Mouse (Mus musculus) frontal cortex, postnatal 36 days (tissue): Measurements from ENCODE around the gene Snrnp27.

ENCODE experiments used
- DNase-seq, 2 experiments: peaks; one replicate each; pipeline ENCODE4 v3.0.0; 2022; ENCODE audit warnings: low spot score in 2 of 2

Gene Snrnp27

DNA sequence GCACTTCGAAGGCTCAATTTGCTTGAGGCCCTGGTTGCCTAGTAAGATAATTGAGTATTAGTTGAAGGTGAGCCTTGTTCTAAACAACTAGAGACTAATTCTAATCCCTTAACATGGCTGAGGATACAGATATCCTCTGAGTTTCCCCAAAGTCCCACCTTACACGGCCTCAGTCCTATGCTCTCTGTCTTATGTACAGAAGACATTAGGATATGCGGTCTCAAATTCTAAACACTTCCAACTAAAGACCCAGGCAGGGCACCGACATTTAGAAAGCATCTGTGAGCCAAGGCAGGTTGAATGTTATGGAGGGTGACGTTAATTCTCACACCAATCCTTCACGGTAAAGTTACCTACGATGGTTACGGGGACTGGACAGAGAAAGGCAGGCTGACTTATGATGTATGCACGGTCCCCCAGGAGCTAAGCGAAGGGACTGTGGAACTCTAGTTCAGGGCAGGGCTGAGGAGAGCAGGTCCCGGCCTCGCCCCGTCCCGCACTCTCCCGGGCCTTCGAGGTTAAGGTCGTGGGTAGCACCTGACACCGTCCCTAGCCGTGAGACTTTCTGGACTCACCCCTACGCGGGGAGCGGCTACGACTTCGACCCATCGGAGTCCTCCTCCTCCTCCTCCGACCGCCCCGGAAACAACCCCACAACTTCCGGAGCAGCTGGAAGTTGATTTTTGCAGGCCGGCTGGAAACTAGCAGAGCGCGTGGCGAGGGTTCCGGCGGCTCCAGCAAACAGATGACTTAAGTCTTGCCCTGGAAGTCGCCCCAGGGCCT is at the start of gene Snrnp27:
Snrnp27 (minus strand) TSS at position 651 of the 783 bp plus-strand sequence.
- DNase-seq: peak; percentile 90 to 94

DNA sequence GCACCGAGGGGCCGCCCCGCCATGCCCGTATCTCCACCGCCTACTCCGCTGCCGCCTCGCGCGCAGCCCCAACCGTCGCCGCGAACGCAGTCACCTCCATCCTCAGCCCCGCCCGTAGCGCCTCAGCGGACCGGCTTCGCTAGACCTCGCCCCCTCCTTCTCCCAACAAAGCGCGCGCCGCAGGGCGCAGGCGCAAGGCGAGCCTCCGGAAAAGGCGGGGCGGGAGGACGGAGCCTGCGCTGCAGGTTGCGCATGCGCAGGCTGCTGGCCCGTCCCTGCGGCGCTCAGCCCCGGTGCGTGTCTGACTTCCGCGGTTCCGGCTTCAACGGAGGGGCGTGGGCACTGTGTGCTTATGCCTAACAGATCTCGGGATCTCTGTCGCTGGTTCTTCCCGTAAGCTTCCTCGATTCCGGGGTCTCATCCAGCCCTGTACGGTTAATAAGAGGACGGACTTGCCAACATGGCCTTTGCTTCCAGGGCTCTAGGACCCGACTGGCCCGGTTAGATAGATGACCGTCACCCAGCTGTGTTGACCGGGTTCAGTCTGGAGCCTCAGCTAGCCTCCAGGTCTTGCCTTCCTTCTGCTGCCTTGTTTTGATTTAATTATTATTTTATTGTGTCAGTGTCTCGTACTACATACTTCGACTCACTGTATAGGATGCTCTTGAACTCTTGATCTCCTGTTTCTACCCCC is 49.0 kb upstream of the Snrnp27 start, which contains the start of gene Gmcl1:
Gmcl1 (minus strand) TSS at position 201 of the 694 bp plus-strand sequence.
- DNase-seq: peak; percentile 91

DNA sequence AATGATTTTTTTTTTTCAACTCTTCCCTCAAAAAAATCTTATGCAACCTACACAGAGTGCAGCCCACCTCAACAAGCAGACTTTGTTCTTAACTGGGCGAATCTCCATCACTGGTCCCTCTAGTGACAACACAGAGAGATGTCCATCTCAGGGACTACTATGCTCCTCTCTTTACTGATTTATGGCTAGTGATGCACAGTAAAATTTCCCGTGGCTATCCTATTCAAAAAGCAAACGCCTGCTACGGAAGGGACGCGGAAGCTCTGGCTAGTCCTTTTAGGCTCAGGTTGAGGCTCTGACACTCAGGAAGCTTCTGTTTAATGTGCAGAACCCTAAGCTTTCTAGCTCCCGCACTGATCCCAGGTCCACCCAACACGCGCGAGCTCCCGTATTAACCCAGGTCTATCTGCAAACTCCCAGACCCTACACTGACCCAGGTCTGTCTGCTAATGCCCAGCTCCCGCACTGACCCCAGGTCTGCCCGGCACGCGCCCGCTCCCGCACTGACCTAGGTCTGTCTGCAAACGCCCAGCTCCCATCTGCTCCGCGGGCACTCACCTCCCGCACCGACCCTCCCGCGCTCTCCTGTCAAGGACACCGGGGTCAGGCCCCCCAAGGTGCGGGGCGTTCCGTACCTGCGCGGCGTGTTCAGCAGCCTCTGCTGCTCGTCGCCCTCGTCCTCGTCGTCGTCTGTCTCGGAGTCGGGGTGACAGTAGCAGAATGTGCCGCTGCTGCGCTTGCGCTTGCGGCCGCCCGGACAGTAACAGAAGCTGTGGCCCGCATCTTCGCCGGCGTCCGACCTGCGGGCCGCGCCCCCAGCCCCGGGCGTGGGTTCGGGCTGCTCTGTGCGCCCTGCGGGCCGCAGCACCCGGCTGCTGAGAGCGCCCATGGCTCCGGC is 48.2 kb upstream of the Snrnp27 start:
- DNase-seq: peak; percentile 38 to 63

DNA sequence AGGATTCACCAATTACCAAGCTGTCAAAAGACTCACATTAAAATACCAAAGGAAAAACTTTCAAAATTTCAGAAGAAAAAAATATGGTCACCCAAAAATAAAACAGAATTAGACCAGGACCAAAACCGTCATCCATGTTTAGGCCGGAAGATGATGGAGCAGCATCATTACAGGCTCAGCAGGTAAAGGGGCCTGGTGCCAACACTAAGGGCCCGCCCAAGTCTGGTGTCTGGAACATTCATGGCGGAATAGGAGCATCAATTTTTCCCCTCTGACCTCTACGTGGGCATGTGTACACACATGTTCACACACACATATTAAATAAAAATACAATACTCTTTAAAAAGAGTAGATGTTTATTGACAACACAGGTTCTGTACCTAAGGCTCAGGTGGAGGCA is 44.4 kb upstream of the Snrnp27 start:
- no peak for DNase-seq

DNA sequence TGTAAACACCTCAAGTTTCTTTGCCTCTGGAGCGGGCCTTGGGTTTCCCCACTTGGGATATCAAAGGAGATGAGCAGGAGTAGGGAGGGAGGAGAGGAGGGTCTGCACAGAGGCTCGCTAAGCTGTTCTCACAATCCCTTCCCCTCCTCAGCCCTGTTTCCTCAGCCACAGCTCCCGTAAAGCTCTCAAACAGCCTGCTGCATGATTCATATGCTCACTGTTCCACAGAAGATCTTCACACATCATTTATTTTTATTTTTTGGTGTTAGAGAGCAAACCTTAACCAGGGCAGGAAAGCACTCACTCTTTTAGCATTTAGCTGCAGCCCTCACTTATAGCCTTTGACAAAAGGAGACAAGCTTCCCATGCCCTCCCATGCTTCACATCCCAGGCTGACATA is 37.7 kb upstream of the Snrnp27 start:
- DNase-seq: peak in 1 of 2 experiments; percentile 17

DNA sequence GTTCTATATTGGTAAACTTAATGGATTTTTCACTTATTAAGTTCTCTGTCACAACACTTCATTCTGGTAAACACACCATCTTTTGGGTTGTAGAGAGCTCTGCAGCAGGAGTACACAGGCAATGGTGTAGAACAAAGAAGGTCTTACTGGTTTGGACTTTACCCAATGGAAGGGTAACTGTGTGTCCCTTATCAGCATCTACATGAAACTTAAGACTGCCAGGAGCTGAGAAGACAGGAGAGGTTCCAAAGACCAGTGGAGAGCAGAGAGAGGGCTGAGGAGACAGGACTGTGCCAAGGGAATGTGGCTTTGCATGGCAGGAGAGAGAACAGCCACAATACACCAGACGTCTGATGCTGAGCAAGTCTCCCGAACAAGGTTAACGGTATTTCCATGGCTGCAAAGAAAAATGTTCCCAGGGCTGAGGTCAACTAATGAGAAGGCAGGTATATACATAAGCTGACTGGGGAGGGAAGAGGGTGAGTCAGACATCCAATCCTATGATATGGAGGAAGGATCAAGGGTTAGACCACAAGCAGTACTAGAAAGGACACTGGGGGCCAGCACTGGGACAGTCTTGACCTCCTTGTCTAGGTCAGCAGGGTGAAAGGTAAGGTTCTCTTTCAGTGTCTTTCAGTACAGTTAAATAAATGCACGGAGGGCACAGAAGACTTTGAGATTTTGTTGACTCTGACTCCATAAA is 23.9 kb upstream of the Snrnp27 start:
- DNase-seq: no peak

DNA sequence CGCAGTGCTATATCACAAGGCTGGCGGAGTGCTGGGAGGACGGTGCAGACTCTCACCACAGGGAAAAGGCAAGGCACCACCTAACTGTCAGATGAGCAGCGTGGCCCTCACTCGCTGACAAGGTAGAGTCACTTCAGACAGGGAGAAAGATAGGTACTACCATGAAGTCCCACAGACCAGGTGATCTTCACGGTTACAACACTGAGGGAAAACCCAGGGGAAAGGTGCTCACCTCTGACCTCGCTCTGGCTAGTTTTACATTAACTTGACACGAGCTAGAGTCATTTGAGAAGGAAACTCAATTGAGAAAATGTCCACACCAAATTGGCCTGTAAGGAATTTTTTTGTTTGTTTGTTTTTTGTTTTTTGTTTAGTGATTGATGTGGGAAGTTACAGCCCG is 18.3 kb upstream of the Snrnp27 start:
- no peak for DNase-seq

DNA sequence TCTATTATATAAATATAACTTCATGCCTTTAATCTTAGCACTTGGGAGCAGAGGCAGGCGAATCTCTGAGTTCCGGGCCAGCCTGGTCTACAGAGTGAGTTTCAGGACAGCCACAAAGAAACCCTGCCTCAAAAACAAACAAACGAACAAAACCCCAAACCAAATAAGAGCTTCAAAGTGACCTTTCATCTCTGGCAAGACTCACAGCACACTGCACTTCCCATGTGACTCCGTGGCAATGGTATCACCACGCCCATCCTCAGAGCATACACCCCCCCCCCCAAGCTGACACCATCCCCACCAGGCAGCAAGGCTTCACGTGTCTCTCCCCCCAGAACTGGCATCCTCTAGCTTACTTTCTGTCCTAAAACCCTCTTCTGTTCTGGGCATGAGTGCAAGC is 13.6 kb upstream of the Snrnp27 start:
- DNase-seq: no peak

DNA sequence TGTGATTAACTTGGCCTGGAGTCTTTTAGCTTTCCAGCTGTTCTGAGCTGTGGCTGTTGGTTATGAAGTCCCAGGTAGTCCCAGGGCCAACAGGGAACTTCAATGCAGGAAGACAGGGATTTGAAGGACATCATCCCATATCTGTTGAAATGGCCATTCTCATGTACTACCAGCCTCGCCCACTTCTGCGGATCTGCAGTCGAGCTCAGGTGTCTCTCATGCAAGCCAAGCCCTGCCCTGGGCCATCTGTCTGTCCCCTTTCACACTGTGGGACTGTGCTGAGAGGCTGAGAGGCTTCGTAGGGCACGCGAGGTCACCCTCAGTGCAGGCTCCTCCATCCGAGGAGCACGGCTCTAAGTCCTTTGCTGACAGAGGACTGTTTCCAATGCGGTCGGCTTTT is 11.9 kb upstream of the Snrnp27 start:
- DNase-seq: no peak

DNA sequence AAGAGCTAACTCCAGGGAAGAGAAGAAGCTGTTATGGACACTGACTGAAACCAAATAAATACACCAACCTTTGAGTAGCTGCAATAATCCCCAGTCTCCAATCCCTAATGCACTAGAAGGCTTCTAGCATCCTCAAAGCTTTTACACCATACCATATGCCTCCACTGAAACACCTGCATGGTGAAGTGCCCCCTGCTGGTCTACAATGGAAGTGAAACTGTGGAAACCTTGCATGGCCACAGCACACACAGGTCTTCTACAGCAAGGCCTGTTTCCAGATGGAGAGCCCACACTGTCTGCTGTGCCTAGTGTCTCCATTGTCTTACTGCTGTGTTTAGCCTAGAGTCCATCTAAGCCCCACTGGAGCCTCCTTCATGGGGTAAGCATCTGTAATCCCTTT is 10.1 kb upstream of the Snrnp27 start:
- peak; percentile 45 to 58 for DNase-seq

DNA sequence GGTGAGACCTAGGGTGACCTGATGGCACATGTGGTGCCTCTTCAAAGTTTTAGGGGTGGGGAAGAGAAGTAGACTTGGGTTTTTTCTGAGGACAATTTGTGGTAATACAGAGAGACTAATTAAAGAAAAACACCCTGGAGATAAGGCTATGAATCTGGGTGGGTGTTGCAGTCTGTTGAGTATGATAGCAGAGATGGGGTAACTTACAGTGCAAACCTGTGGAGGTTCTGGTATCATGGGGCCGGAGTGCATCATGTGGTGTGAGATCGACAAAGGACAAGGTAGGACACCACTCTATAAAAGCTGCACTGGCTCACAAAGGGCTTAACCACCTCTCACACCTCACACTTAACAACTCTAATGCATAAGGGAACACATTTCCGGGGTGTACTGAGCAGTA is 5.3 kb upstream of the Snrnp27 start:
- DNase-seq: no peak

DNA sequence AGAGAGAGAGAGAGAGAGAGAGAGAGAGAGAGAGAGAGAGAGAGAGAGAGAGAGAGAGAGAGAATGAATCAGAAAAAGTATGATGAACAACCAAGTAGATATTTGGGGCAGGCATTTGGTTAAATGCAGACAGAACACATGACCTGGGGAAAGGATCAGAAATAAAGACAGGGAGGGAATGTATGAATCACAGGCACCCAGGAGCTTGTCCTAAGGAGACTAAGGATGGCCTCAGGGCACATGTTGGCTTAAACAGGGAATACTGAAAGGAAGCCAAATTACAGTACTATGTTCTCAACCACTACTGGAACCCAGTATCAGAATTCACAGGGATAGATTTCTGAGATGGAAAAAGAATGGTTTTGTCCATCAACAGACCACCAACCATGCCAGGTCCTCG is 2.6 kb upstream of the Snrnp27 start:
- DNase-seq: no peak

DNA sequence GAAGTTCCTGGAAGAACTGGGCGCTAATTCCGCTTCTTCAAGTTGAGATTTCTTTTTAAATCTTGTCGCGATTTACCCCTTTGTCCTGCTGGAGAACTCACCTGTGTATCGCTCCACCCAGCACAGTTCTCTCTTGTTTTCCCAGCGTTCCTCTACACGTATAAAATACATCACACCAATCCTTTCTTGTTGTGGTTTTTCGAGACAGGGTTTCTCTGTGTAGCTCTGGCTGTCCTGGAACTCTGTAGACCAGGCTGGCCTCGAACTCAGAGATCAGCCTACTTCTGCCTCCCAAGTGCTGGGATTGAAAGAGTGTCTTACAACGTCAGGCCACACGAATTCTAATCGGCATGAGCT is 311 bp upstream of the Snrnp27 start:
- no peak for DNase-seq

DNA sequence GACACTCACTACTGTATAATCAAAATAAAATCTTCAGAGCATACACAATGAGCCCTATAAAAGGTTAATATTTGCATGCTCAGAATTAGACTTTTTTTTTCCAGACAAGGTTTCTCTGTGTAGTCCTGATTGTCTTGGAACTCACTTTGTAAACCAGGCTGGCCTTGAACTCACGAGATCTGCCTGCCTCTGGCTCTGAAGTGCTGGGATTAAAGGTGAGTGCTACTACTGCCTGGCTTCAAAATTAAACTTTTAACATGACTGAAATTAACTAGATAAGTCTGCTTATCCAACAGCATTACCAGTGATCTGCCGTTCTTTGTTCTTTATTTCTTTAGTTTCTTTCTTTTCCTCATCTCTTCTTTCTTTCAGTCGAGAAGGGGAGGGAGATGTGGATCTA is 3.0 kb downstream of the Snrnp27 start:
- DNase-seq: no peak

DNA sequence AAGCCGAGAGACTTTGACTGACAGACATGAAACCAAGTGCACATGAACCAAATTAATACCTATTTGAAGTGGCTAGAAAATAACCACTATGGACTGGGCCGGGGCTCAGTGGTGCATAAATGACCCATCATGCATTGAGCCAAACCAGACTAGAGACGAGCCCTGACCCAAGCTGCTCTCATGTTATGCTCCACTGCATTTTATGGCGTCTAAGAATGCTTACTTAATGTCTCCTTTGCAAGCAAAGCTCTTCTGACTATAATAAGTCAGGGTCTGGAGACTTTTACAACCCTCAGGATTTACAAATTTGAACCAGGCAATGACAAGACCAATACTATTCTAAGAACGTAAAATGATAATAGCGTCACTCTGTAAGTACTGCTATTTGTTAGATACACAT is 6.0 kb downstream of the Snrnp27 start:
- no peak for DNase-seq

DNA sequence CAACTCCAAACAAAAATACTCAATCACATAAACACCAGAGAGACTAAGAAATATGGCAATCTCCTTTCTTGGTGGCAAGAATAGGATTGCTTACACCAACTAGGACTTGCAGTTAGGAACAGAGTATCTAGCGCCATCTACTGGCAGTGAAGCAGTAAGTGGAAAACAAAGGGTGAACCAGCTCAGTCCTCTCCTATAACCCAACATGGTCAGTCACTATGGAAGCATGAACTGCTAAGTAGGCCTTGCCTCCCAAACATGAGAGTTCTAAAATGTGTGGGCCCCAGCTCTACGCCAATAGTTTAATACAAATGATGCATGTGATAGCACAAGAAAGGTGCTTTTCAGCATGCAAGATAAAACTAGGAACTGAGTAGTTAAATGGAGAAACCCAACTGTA is 13.4 kb downstream of the Snrnp27 start:
- DNase-seq: peak; percentile 30 to 67

DNA sequence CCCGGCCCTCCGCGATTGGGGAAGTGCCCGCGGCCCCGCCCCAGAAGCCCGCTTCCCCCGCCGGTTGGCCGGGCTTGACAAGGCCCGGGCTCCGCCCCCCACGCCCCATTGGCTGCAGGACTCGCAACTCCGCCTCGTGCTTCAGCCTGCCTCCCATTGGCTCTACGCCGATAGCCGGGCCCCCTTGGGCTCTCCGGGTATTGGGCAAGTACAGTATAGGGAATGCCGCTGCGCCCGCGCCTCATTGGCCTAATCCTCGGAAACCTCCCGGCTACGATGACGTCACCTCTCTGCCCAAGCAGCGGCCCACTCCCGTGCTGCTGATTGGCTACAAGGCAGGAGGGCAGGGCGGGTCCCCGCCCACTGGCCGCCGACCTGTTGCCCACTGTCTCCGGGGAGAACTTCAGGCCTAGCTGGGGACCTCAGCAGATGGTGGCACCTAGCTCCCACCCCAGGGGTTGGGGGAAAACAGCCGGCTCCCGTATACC is 15.0 kb downstream of the Snrnp27 start:
- DNase-seq: peak; percentile 100

DNA sequence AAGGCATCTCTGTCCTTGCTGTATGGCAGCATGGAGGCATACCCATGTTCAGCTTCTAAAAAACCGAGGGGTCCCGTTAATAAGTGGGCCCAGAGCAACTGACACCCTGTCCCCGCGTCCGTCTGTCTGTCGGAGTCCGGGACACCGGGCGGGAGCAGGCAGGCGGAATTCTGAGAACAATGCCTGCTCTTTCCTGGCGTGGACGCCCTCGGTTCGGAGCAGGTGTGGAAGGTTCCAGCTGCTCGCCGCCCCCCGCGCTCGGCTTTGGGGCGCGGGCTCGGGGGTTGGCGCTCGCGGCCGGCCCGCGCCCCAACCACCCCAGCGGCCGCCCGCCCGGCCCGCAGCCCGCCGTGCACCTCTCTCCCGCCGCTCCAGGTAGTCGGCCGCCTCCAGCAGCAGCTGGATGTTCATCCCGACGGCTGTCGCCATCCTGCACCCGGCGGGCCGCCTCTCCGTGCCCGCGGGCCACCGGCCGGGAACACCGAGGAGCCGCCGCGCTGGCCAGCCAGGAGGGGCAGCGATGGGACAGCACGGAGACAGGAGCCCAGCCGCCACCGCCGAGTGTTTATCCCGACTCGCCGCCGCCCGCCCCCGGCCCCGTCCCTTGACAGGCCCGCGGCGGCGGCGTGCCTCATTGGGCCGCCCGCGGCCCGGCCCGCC is 15.6 kb downstream of the Snrnp27 start, which contains the start of gene Mxd1:
Mxd1 (minus strand) TSS at position 582 of the 660 bp plus-strand sequence.
- no peak for DNase-seq

DNA sequence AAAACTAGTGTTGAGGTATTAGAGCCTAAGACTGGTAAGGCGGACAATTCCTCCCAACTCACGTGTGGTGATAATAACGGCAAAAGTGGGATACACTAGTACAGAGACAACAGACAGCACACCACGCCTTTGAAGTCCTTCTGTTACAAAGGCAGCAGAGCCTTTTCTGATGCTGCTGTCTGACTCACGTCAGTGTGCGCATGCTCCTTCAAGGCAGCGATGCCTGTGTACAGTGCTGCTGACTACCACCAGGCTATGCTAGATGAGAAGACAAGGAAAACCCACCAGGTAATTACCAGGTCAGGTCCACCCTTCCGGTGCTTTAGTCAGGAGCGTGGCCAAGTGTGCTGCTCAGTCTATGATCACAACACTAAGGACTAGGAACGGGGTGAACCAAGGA is 17.3 kb downstream of the Snrnp27 start:
- no peak for DNase-seq

DNA sequence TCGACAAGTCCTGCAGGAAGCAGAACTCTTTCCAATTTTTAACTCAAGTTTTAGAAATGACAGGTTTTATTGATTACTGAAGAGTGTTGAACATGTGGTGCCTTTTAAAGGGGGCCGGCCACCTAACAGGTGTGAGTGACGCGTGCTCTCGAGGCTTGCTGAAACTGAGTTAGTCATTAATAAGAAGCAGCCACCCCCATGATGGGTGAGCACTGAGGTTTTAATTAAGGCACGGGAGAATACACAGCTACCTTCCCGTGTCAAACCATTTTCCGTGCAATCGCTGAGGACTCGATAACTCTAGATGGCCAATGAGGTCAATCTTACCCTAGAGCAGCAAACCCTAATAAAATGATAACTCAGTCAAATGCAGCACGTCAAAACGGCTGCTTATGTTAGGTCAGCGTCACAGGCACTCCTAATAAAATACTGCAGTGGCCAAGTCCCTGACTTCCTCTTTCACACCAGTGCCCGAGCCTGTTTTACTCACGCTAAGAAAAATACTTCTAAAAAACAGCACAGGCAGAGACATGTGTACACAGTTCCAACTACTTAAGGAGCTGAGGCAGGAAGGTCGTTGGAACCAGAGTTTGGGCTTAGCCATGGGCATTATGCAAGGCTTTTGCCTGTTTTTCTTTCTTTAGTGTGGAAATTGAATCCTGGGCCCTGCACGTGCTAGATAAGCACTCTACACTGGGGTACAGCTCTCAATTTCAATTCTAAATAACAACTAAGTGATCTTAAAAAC is 18.6 kb downstream of the Snrnp27 start:
- DNase-seq: no peak
